Mouse (Mus musculus): Measurements from ENCODE around the gene Htatip2.

The Htatip2 gene

DNA sequence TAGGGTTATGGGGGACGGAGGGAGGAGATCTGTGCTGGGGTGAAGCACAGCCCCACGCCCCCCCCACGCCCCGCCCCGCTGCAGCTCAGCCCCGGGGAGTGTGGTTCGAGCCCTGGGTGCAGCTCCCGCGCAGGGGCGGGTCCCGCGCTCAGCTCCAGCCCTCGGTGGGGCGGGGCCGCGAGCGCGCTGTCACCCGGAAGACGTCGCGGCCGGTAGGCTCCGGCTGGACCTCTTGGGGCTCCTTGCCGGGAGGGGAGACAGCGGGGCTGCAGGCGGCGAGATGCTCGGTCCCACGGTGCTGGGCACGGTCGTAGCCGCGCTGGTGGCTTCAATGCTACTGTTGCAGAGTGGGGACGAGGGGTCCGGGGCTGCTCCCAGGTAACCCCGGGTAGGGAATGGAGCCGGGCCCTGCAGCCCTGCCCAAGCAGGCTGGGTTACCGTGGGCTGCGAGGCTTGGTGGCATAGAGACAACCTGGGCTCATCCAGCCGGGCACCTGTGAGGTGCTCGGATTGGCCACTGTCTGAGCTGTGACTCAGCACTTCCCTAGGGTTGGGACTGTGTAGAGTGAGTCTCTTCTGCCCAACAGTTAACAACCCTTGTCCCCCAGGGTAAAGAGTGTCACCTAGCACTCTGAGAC lies at the start of gene Htatip2:
Htatip2 (plus strand) TSS at position 182 of the 638 bp plus-strand sequence.
- DNase-seq = peak in 1 of 2 experiments; percentile 38

GRCm38 (mm10) chr7:49709381-49710021 lies 49.4 kb upstream of the Htatip2 start:
- DNase-seq = no peak

DNA sequence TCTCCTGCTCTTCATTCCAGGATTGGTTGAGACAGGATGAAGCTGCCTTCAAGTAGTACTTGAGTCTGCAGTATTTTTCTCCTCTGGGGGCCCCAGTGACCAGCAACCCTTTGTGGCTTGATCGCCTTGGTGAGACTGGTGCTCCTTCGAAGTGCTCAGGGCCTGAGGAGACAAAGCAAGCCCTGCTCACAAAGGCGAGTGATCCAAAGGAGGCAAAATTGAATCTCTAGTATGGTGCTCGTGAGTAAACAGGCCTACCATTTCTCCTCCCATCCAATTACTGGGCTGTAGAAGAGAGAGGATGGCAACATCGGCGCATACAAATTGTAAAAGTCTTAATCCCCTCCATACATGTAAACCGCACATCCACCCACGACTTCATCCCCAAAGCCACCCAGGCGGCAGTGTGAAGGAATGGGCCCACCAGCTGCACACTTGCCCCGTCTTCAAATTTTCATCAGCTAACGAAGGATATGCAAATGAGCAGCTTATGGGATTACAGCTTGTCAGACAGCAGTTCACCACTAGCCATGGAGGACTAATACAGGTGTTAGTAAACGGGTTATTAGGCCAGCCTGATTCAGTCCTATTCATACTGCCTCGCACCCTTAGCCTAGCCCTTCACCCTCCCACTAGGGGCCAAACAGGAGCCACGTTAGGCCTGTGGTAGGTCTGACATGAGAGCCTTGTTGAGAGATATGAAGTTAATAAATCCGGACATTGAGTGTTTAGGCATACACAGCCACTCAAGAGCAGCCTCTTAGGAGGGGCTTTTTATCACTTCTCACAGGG lies 40.8 kb upstream of the Htatip2 start:
- DNase-seq = no peak

- no peak for DNase-seq
Observed at GRCm38 (mm10) chr7:49734342-49734741, 24.6 kb upstream of the Htatip2 start.

DNA sequence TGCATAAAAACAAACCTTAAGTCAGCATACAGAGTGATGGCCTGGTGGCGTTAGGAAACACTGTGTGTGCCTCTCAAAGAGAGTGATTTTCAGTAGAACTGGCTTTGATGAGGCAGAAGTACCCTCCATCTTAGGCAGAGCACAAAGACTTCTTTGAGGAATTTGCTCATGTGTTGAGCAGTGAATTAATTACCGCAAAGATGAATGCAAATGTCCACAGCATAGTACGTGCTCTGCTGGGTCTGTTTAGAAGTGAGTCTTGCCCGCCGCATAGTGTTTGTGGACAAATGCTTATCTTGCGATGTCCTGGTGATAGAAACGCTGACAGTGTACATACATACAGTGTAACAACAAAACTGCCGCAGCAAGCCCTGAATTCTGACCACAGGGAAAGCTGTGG lies 19.5 kb upstream of the Htatip2 start:
- no peak for DNase-seq

GRCm38 (mm10) chr7:49741474-49741873 lies 17.4 kb upstream of the Htatip2 start:
- no peak for DNase-seq

GRCm38 (mm10) chr7:49741923-49742322 lies 17.0 kb upstream of the Htatip2 start:
- DNase-seq = peak; percentile 30 to 40

DNA sequence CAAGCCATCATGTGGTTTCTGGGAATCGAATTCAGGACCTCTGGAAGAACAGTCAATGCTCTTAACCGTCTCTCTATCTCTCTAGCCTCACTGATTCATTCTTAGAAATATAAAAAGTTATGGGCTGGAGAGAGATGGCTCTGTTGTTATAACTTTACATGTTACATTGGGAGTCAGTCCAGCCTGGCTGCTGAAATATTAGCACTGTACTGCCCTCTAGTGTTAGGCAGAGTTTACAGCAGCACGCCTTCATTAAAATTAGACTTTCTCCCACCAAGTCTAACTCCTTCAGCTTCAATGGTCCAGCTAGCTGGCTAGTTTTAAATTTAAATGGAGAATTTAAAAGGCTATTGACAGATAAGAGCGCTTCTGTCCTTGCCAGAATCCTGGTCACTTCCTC lies 7.8 kb upstream of the Htatip2 start:
- peak; percentile 53 to 75 for DNase-seq

DNA sequence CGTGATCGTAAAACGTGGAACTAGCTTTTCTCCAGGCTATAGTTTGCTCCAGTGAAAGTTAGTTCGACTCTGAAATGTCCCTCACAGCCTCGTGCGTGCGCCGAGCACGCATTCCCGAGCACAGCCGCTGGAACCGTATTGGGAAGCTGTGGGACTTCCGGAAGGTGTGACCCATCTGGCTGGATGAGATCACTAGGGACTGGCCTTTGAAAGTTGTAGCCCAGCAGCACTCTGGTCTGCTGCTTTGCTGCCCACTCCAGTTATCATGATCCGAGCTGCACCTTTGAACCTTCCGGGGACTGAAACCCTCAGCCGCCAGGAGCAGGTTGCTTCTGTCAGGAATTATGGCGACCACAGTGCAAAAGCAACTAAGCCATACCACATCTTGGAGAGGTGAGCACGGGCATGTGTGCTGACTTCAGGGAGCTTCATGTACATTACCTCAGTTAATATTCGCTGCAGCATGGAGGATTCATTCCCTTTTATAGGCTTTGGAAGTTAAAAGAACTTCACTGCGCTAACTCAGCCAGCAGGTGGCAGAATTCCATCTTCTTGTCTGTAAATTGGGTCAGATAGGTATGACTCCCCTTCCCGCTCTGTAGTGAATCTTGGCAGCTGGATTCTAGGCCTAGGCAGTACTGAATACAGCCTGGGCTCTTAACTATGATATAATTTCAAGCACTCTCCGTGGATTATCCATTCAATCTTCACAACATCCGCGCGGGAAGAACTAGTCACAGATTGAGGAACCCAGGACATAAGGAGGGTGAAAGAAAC lies 6.0 kb upstream of the Htatip2 start:
- DNase-seq = peak; percentile 67 to 74

DNA sequence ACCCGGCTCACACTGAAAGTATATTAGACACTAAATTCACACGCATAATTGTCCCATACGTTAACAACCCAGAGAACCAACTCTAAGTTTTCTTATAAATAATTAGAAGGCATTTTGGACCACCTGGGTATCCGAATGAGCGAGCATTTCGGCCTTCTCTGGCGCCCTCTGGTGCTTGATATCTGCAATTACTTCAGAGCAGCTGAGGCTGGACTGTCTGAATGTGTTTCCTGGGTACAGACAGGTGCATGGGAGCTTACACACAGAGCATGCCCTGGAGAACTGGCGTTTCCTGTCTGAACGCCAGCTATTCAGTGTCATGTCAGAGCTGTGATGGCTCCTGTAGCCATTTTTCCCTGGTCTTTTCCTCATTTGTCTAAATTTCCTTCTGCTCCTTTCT lies 4.1 kb upstream of the Htatip2 start:
- DNase-seq = peak; percentile 76 to 82

DNA sequence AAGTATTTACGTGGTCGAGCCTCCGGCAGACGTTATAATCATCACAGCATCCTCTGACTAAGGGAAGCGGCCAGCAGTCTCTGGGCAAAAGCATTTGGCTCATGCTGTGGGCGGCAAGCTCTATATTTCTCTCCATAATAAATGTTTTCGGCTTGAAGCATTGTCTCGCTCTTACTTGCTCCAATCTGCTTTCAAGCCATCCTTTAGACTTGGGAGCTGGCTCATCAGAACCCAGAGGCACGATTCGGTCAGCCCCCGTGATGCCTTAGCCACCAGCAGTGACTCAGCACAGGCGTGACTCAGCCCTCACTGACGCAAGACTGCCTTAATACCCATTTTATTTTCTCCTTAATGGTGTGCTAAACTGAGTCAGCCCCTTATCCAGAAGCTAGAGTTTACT lies 3.7 kb downstream of the Htatip2 start:
- DNase-seq = no peak

- DNase-seq = no peak
Observed at GRCm38 (mm10) chr7:49764011-49764716, 5.2 kb downstream of the Htatip2 start.

DNA sequence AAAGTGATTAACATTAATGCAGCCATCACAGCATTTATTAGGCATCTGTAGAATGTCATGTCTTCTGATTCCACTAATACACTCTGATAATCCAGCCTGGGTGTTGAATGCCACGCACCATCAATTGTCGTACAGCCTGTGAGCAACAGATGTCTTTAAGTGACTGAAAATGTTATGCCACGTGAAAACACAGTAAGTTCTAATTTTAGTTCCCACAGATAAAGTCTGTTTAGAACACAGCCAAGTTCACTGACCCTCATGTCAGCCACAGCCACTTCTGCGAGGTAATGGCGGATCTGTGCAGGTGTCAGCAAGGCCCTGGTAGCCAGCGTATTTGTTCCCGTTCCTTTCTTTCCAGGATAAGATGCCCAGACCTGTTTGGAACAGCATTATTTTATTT lies 7.3 kb downstream of the Htatip2 start:
- no peak for DNase-seq

DNA sequence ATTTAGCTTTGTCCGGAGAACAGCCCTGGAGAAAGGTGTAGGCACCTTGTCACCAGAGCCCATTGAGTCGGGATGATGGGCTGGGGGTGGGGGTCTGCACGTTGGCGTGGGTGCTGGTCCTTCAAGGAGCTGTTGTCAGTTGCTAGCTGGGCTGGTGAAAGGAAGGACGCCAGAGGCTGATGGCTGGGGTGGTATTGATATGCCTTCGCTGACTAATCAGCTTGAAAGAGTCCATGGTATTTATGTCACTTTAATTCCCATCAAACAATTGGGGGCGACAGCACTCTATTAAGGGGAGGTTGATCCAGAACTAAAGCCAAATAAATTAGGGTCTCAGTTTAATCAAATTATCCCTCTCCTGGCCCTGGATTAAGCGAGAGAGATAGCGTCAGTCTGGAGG lies 9.6 kb downstream of the Htatip2 start:
- no peak for DNase-seq

DNA sequence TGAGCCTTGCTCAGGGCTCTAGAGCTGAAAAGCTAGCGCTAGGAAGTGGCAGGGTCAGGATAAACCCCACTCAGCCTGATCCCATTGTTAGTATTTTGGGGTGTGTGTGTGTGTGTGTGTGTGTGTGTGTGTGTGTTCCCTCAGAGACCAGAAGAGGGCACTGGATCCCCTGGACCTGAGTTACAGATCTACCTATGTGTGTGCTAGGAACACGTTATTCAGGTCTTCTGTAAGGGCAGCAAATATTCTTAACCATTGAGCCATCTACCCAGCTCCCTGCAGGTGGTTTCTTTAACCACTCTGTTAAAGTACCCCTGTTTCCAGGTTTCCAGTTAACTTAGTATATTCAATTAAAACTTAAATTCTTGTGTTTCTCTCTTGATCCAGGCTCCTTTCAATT lies 15.5 kb downstream of the Htatip2 start:
- DNase-seq = no peak

DNA sequence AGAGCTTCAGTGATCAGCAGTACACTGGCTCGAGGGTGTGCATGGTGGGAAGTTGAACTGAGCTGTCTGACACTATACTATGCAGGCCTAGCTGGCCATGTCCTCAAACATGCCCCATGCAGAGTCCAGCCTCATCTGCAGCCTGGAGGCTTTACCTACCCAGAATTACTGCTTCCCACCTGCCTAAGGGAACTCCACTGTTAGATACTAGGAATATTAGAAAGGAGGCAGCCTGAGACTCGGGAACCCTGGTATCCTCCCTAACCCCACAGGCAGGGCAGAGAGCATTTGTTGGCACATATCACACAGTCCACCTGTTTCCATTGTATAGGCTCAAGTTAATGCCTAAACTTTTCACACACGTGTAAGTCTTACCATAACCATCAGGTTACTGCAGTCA lies 18.7 kb downstream of the Htatip2 start:
- peak in 1 of 2 experiments; percentile 16 for DNase-seq

DNA sequence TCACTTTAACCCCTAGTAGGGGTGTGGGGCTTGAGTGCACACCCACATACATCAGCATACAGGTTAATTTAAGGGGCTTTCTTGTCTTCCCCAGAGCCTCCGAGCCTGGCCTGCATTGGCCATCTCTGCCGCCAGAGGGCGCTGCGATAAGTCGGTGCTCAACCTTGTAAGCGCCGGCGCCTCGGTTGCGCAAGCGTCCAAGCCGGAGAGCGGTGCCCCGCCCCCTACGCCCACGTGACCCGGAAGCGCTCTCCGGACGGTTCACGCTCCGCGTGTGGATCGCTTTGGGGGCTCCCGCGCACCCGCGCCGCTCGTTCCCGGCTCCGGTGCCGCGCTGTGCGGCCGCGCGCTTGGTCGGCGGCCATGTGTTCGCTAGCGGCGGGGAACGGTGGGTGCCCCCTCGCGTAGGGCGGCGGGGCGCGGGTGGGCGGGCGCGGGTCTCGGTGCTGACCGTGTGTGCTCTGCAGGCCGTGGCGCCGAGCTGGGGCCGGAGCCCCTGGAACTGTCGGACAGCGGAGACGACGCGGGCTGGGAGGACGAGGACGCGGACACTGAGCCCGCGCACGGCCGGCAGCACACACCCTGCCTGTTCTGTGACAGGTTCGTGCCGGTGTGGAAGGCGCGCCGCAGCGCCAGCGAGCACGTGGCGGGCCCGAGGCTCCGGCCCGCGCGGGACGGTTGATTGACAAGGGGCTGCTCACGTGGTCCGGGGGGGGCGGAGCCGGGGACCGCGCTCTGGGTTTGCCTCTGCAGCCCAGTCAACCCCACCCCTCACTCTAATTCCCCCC lies 19.4 kb downstream of the Htatip2 start, which contains the start of gene Prmt3:
Prmt3 (plus strand) TSS at position 233 of the 788 bp plus-strand sequence.
- peak; percentile 100 for DNase-seq

- DNase-seq = peak; percentile 28 to 30
Observed at GRCm38 (mm10) chr7:49778904-49779615, 20.1 kb downstream of the Htatip2 start.

DNA sequence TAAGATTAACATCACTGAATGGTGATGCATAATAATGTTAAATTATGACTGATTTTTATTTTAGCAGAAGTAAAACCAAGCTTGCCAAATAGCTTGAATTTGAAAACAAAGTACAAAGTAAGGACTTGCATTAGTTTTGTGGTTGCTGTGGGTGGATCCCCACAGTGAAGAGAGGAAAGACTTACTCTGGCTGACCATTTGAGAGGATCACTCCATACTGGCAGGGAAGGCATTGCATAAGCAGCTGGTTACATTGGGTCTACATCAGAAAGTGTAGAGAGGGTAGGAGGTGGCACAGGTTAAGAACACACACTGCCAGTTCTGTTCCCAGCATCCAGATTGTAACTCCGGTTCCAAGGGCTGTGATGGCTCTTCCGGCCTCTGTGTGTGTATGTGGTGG lies 24.1 kb downstream of the Htatip2 start:
- no peak for DNase-seq

DNA sequence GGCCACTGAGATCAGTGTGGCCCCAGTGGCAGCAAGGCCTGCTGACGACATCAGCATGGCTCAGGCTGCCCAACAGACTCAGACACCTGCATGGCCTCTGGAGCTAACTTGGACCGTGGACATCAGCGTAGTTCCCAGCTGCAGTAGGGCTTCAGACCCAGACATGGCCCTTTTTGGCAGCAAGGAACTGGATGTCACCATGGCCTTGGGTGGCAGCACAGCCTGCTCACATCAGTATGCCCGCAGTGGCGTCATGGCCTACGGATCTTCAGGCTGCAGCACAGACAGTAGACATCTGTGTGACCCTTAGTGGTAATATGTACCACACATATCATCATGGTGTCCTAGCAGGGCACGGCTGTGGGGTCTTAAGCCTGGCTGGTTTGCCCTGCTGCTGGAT lies 26.2 kb downstream of the Htatip2 start:
- no peak for DNase-seq

Data from cerebellum, postnatal 10 days (tissue).